In the genomic region with DNA sequence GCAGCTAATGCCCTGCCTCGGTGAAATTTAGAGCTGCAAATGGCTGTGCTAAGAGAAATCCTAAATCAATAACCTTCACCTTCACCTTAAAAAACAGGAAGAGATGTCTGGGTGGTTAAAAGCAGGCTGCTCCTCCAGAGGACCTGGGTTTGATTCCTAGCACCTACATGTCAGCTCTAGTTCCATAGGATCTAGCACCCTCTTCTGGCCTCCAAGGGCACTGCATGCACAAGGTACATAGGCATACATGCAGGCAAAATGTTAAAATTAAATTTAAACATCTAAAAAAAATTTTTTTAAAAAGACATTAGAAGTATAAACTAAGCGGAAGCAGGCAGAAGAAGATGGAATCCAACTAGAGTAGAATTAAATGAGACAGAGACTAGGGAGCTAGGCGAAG, we compare ENCODE assay signal across 16 mouse cellular contexts. TPM values are rescaled to one million over a fixed set of nuclear protein-coding genes. Genes with fewer than 3 reads are reported as not detected.
DNase-seq lines count a peak whose midpoint lies in the region; ATAC-seq and TF ChIP-seq lines count a peak whose summit lies in the region.
"Had no signal": no experiment of that assay in that cellular context is flagged by ENCODE, and none has a peak within 500 bp of the region (broad histone marks: within the 10 kb centered on the region; RNA-seq: fewer than 3 reads in every experiment).

No protein-coding gene starts in this region.

- 95% methylated on average over 3 of the region's 3 CpGs for WGBS in hindbrain, postnatal 0 days
- whole genome bisulfite sequencing in hindbrain, embryonic 10.5 days: 97% methylated on average over 3 of the region's 3 CpGs
- 97% methylated on average over 3 of the region's 3 CpGs for WGBS in lung, adult 2 months

- ATAC-seq in hindbrain, postnatal 0 days: no peak
- ATAC-seq: forebrain, embryonic 16.5 days; midbrain, embryonic 16.5 days had no signal

- no peak overlapping the region for H3K4me2 ChIP-seq in hindbrain, postnatal 0 days (ENCODE audit: low read depth, low read length)
- H3K4me2 ChIP-seq: liver, embryonic 13.5 days had no signal

- H3K4me3 ChIP-seq in hindbrain, postnatal 0 days (ENCODE audit: low read length): no peak overlapping the region
- no peak overlapping the region for H3K4me3 ChIP-seq in hindbrain, embryonic 10.5 days
- H3K4me3 ChIP-seq in lung, adult 2 months (replicated peaks; ENCODE audit: extremely low read depth, low read depth, low read length): no peak overlapping the region
- H3K4me3 ChIP-seq: liver, embryonic 13.5 days had no signal

- peak; percentile 39; the same call in 1 of the 2 replicates for TF ChIP-seq CTCF in hindbrain, postnatal 0 days (IDR thresholded peaks at IDR 0.05; ENCODE audit: low read depth)
- 0 out of 2 replicates have a peak, but pooled peaks have one; percentile 4 for TF ChIP-seq CTCF in lung, adult 2 months (IDR thresholded peaks at IDR 0.05; ENCODE audit: insufficient read depth, low read length)

- no peak for TF ChIP-seq POLR2A in lung, adult 2 months (IDR thresholded peaks at IDR 0.05; ENCODE audit: borderline replicate concordance, extremely low read depth, low read depth, low read length)

- H3K27me3 ChIP-seq in hindbrain, postnatal 0 days (ENCODE audit: insufficient read depth, low read length): no peaks in the 10 kb centered on the region
- no peaks in the 10 kb centered on the region for H3K27me3 ChIP-seq in hindbrain, embryonic 10.5 days (ENCODE audit: insufficient read depth, poor library complexity, severe bottlenecking)
- H3K27me3 ChIP-seq: liver, embryonic 13.5 days had no signal

- no peak overlapping the region for H3K9ac ChIP-seq in hindbrain, postnatal 0 days (replicated peaks; ENCODE audit: low read length)
- H3K9ac ChIP-seq: liver, embryonic 13.5 days had no signal

- no peak overlapping the region for H3K27ac ChIP-seq in hindbrain, postnatal 0 days
- no peak overlapping the region for H3K27ac ChIP-seq in hindbrain, embryonic 10.5 days
- H3K27ac ChIP-seq: liver, embryonic 13.5 days had no signal

- H3K36me3 ChIP-seq in hindbrain, postnatal 0 days (ENCODE audit: insufficient read depth, low read length): peaks cover 49% of the 10 kb centered on the region; the same call in 1 of the 2 replicates
- H3K36me3 ChIP-seq in hindbrain, embryonic 10.5 days: peaks cover 99% of the 10 kb centered on the region
- H3K36me3 ChIP-seq: liver, embryonic 13.5 days had no signal

- H3K4me1 ChIP-seq in hindbrain, postnatal 0 days (ENCODE audit: insufficient read depth, low read length): no peaks in the 10 kb centered on the region
- H3K4me1 ChIP-seq in hindbrain, embryonic 10.5 days (replicated peaks): peaks cover 29% of the 10 kb centered on the region
- no peaks in the 10 kb centered on the region; the same call in 1 of the 2 replicates for H3K4me1 ChIP-seq in lung, adult 2 months (ENCODE audit: control insufficient read depth, insufficient read depth, low read length)

- no peaks in the 10 kb centered on the region for H3K9me3 ChIP-seq in hindbrain, postnatal 0 days (ENCODE audit: low read length)
- H3K9me3 ChIP-seq in hindbrain, embryonic 10.5 days: peaks cover 7% of the 10 kb centered on the region; the same call in 1 of the 2 replicates
- H3K9me3 ChIP-seq: liver, embryonic 13.5 days had no signal

- no peak for DNase-seq in hindbrain, postnatal 0 days (ENCODE audit: low spot score)
- no peak for DNase-seq in hindbrain, embryonic 10.5 days (ENCODE audit: low spot score)
- DNase-seq in lung, adult 2 months: no peak
- DNase-seq in lung, postnatal 4 days: no peak
- peak; percentile 48 for DNase-seq in ES-CJ7 (ENCODE audit: low read depth, low spot score)
- DNase-seq in induced T-regulatory cell, adult 2 months (ENCODE audit: low read depth): peak; percentile 16
- DNase-seq in Muller cell, postnatal 12 days (ENCODE audit: inconsistent ontology term): no peak
- DNase-seq: adrenal gland, adult 8-10 months; cerebellum, postnatal 14 days; gastrocnemius, postnatal 10 days; layer of hippocampus, adult 9-11 months; liver, embryonic 13.5 days; right cerebral cortex, postnatal 14 days; thymus, adult 18-20 months had no signal

RNA-seq across cellular contexts. Expression of a gene that starts 35.9 kb away (rescaled TPM):
- total RNA-seq in hindbrain, postnatal 0 days (2014; rRNA removed): 8.3 and 8.4 TPM in 2 replicates
- 18.1 and 18.2 TPM in 2 replicates for polyA plus RNA-seq in hindbrain, postnatal 0 days (2015; fragmentation: Nextera tagmentation; extraction: Ambion mirVana)
- 36.3 and 48.0 TPM in 2 replicates for polyA plus RNA-seq in hindbrain, embryonic 10.5 days (2016; fragmentation: Nextera tagmentation; extraction: Ambion mirVana)
- 1.1 and 1.6 TPM in 2 replicates for polyA plus RNA-seq in lung, adult 2 months (2012; rRNA removed)

Comparison
In these comparisons a context has a peak if more than half of its experiments do, and no peak if none do; other contexts are left out.
1. DNase-seq: peak in ES-CJ7 (single experiment) and induced T-regulatory cell, adult 2 months (single experiment); none in hindbrain, postnatal 0 days (single experiment), hindbrain, embryonic 10.5 days (single experiment), lung, adult 2 months (single experiment), lung, postnatal 4 days (0 of 2) and Muller cell, postnatal 12 days (single experiment).